Mouse (Mus musculus) layer of hippocampus, postnatal 25 days (tissue): ENCODE data around the gene Zfp91. TPM values are rescaled to one million over a fixed set of nuclear protein-coding genes. Genes with fewer than 3 reads are reported as not detected.
"Not testable (repeated sequence)": the region's sequence is repeated elsewhere in the genome, so short reads cannot be mapped to it uniquely, and the experiment has no call there.

Source experiments
- DNase-seq, 2 experiments: peaks; one replicate each; pipeline ENCODE4 v3.0.0; 2022; ENCODE audit warnings: mixed read lengths in 2 of 2, low spot score in 1 of 2; ENCODE audit errors: extremely low spot score in 1 of 2
- total RNA-seq, 2 experiments: library from RNA; stranded (reverse); gene quantifications; 2 replicates each; pipeline ENCODE4 v1.2.3; 2021

Gene Zfp91
- total RNA-seq, 2 experiments from 2014 or later: 92.1 to 101 TPM

DNA sequence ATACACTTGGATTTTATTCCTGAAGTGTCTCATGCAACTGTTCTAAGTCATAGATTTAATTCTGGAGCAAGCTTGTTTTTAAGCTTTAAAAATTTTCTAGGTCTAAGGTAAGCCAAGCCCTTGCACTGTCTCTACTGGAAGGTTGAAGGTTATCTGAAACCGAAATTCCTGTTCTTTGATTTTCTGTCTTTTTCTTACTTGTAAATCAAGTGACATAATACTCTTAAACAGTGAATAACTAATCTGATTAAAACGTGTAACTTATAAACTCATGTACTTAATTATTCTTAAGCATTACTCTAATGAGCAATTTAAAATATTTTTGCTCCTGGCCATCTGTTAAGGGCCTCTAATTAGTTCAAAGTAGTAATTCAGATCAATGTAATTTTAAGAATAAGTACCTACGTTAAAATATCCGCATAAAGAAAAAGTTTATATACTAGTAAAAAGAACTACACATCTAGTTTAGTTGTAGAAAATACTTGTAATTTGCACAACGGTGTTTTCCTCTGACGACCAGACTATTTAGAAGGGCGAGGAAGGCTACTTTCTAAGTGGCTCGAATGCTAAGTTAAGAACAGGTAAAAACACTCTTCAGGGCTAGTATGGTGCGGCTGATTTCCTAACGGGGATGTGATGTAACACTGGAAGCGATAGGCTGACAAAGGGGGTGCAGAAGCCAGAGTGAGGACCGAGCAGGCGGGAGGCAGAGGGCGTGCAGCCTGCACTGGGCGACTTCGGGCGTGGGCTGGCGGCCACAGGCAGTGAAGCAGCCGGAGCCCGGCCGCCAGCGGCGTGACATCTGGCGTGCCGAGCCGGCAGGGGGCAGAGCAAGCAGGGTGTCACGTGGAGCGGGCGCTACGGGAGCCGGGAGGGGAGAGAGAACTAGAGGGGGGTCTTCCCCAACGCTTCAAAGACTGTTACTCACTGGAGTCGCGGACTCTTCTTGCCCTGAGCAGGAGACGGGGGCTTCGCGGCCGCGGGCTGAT lies 1.6 kb downstream of the Zfp91 start:
- peak; percentile 89 to 95 for DNase-seq

DNA sequence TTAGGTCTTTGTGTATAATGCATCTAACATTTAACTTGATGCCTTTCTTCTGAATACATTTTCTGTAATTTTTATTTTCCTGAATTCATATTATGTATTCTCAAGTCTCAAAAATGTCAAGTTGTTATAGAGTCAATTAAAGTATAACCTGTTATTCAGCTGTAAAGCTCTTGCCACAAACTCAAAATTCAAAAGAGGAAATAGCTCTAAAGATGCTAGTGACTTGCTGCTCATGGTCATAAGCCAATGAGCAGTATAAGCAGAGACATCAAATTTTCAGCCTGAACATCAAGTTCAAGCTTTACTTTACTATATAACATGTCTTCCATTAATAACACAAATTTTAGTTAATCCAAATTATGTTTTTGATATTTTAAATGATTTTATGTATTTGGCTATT lies 3.6 kb downstream of the Zfp91 start:
- DNase-seq: no peak

DNA sequence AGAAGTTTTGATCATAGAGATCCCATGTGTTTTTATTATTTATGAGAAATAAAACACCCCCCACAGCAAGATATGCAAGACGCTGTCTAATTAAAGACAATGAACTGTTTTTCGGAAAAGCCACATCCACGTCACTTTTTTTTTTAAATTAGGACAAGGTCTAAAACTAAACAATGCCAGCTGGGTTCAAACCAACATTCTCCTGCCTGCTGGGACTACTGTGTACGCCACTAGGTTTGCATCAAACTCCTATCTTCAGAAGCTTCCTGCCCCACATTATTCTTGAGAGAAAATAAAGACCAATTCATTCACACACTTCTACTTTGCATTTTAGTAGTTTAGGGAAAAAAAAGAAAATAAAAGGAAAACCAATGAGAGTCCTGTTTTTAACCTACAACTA lies 8.2 kb downstream of the Zfp91 start:
- no peak for DNase-seq

DNA sequence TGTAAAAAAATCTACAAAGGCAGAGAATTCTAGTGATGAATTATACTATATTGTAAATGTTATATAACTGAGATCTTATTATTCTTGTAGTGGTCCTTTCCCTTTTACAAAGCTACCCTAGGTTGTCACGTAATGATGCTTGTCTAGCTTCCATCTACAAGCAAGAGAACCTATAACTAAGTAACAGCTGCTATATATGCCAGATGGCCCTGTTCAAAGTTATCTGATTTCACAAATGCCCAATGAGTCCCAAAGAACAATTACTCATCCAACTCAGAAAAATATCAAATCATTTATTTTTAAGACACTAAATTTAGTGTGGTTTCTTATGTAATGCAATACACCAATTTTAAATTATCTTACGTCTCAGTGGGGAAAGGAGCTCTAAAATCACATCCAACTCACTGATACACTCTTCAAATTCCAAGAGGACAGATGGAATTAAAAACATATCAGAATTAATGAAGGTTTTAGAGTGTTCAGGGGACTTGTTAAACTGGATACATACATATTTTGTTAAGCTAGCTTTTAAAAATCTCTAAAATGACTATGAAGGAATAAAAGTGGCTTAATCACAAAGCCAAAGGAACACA lies 9.0 kb downstream of the Zfp91 start:
- DNase-seq: no peak

DNA sequence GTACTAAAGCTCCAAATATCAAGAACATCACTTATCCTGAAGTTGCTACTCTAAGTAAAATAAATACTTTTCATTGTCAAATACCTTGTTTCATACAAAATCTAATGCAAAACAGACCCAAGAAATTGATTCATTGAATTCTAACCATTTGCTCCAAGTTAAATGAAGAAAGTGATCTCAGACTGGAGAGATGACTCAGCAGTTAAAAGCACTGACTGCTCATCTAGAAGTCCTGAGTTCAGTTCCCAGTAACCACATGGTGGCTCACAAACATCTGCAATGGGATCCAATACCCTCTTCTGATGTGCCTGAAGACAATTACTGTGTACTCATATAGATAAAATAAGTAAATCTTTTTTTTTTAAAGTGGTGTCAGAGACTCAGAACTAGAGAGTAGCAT lies 15.5 kb downstream of the Zfp91 start:
- DNase-seq: no peak

DNA sequence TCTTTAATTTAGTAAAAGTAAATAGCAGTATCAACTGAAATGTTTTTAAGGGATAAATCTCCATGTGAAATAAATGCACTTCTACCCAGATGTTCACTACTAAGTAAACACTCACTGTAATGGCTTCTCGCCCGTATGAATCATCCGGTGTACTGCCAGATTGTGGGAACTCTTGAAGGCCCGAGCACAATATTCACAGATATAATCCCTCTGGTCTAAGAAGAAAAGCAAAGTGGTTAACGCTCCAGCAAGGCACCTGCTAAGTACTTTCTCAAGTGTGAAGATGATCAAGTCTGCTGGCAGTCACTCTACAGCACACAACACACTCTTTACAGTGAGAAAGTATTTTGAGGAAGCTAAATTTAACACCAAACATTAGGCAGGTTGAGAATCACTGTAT lies 25.0 kb downstream of the Zfp91 start:
- DNase-seq: no peak

DNA sequence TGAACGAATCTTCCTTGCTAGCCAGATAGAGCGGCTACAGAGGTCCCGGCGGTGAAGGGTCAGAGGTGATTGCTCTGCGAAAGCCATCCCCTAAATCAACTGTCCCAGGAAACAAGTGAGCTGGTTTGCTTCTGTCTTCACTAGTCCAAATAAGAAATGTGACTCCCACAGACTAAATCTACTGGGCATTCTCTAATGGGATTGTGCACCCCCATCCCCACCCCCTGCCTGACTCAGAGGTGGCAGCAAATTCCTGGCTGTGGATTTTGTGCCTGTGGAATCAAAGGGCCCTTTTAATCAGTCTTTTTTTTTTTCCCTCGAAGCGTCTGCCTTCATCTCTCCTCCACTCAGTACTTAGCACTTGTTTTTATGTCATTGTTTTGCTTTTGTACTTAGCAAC lies 30.6 kb downstream of the Zfp91 start, which contains the start of gene Cntf:
Gene Cntf, minus strand, starts transcription at position 325 of the 400 bp plus-strand sequence.
- no peak for DNase-seq

DNA sequence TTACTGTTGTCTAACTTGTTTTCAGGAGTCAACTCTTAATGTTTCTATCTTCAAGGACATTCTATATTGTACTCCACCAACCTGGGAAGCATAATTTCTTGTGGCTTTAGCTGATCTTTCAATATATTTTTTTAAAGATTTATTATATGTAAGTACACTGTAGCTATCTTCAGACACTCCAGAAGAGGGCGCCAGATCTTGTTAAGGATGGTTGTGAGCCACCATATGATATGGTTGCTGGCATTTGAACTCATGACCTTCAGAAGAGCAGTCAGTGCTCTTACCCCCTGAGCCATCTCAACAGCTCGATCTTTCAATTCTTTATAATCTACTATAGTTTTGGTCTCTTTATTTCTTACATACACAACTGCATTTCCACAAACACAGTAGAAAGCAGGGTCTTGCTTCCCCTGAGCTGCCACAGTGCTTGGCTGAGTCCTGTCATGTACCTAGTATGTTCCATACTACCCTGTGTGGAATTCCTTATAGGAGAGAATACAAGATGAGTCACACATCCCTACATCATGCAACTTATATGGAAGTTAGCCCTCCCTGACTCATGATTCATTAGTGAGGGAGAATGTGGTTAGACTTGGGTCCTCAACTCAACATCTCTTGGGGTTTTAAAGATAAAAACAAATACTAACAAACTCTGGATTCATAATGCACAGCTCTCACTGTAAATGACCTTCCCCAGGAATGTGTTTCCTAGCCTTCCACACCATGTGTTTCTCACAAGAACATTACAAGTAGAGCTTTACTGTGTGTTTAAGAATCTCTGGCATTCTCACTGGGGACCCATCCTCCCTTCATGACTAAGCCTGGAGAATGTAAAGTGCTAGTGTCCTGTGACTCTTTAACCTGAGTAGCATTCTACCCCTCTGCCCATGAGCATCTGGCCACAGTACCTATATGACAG lies 33.5 kb downstream of the Zfp91 start:
- DNase-seq: no peak

DNA sequence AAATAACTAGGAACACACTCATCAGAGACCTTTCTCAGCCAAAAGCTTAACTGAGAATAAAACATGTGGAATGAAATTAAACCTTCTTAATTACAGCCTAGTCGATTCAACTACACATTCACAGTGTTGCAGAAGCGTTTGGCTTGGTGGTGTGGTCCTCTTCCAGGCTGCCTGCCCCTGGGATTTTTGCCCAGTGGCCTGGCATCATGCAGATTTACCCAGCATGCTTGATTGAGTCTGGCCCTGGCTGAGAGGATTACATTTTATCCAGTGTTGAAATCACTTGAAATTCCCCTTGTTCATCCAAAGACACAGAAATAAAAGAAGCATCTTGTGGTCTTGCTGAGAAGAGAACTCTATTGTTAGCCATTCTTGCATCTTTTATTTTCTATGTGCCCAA lies 36.3 kb downstream of the Zfp91 start:
- DNase-seq: peak; percentile 15 to 36

DNA sequence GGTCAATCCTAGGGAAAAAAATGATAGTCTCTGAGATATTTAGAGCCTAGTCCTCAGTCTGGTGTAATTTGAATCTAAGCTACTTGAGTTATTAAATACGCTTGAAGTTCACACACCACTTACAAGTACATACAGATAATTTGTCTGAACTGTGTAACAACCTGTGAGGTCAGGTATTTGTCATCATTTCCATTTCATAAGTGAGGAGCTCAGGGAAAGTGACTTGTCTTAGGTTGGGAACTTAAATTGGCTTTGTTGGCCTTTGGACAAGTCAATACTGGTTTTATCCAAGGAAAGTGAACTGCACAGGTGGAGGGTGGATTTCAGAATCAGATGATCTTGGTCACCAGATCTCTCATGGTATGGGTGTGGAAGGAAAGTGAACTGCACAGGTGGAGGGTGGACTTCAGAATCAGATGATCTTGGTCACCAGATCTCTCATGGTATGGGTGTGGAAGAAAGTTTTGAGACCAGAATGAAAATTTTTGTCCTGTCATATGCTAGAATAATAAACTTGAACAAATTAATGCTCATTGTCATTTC lies 36.9 kb downstream of the Zfp91 start:
- no peak for DNase-seq

DNA sequence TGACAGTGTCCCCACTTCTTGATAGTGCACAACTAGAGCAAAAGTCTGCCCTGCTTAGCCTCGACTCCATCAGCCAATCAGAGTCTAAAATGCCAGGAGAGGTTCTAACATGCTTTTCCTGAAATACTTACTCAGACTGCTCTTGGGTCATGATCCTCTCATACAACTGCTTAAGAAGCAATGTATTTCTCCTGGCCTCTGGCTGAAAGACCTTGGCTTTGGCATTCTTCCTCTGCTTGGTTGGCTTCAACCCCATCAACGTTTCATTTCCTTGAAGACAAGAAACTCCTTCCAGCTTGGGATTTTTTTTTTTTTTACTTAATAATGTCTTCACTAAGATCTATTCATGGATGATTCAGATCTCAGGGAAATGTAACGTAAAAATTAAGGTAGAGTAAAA lies 39.6 kb downstream of the Zfp91 start:
- no peak for DNase-seq

DNA sequence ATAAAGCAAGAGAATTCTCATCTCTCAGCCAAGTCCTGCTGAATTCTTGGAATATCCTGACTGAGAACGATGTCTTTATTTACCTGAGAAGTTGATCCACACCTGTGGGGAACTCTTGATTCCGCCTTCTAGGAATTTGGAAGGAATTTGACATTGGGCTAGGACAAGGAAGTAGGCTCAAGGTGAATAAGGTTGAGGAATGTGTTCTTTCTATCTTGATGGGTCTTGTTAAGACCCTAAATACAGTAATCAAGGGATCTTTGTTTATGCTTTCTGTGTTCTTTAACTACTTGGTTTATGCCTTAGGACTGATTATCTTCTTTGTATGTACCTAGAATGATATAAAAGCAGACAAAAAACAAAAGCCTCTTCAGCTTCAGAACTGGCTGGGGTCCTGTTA lies 64.0 kb downstream of the Zfp91 start:
- DNase-seq: no peak

DNA sequence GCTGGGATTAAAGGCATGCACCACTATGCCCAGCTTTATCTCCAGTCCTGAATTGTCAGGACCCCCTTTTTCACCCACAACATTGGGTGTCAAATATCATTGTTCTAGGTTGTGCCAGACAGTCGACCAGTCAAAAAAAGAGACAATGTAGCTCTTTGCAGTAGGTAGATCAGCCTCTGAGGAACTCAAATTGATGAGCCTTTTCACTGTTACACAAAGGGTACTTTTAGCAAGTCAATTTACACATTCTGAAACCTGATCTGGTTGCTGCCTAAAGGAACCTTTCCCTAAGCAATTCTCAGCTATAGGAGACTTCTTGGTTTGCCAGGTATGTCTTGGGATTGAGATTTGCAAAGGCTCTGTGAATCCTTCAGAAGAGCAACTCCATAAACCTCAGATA lies 64.9 kb downstream of the Zfp91 start:
- no peak for DNase-seq

DNA sequence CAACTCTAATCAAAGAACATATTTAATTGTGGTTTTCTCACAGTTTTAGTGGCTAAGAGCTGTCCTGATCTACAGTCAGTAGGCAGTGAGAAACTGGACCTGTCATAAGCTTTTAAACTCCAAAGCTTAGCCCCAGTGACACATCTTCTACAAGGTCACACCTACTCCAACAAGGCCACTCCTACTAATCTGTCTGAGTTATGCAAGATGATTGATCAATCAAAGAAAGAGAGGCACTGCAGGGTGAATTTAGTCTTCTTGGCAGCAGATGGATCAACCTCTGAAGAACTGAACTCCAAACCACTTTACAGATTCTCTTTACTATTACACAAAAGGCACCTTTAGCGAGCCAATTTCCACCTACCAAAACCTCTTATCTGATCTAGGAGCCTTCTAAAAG lies 70.1 kb downstream of the Zfp91 start:
- no peak for DNase-seq

DNA sequence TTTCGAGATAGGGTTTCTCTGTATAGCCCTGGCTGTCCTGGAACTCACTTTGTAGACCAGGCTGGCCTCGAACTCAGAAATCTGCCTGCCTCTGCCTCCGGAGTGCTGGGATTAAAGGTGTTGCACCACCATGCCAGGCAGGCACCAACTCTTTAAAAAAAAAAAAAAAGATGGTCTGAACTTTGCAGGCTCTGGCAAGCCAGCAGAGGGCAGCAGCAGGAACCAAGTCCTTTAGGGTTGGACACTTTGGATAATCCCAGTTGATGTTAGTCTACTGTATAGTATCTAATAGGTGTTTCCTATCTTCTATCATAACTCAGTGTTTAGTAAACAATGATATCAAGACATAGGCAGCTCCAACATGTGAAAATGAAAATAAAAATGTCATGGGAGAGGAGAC lies 73.6 kb downstream of the Zfp91 start:
- DNase-seq: peak in 1 of 2 experiments; percentile 54

DNA sequence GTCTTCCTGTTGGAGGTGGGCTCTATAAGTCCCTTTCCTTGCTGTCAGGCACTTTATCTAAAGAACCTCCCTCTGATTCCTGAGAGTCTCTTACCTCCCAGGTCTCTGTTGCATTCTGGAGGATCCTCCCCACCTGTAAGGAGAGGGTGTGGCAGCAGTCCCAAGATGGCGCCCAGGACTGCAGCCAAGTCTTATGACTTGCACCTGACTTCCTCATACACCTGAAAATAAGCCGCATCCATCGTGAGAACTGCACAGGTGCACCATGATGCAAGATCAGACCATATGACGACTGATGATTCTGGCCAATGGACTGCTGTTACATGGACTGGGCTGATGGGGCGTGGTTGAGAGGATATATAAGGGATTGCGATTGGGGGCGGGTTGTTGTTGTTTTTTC lies 74.3 kb downstream of the Zfp91 start:
- DNase-seq: not testable (repeated sequence)

DNA sequence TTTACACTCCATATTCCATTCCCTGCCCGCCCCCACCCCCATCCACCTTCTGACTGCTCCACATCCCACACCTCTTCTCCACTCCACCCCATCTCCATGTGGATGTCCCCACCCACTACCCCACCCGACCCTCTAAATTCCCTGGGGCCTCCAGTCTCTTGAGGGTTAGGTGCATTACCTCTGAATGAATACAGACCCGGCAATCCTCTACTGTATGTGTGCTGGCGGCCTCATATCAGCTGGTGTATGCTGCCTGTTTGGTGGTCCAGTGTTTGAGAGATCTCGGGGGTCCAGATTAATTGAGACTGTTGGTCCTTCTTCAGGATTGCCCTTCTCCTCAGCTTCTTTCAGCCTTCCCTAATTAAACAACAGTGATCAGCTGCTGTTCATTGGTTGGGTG lies 75.0 kb downstream of the Zfp91 start:
- not testable (repeated sequence) for DNase-seq

DNA sequence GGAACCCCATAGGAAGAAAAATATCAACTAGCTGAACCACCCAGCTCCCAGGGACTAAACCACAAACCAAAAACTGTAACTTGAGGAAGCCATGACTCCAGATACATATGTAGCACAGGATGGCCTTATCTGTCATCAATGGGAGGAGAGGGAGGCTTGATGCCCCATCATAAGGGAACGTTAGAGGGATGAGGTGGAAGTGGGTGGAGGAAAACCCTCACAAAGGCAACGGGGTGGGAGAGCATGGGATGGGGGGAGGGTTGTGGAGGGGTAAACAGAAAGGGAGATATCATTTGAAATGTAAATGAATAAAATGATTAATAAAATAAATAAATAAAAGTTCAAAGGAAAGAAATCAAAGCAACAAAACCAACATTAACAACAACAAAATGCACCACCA lies 75.5 kb downstream of the Zfp91 start:
- DNase-seq: no peak

DNA sequence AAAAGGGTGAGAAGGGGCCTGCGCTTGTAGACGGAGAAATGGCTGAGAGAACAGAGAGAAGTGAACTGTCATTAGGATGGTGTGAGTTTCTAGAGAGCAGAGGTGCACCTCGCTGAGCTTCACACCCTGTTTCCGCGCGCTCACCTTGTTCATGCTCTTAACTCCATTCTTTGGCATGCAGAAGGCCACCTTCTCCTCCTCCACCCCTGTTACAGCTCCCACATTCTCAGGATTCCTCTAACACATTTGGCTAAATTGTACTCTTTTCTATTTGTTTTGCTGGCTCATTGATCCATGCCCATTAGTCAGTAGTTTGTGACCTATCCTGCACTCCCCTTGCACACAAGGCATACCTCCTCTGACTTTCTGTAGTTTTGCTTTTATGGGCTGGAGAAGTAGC lies 76.7 kb downstream of the Zfp91 start:
- no peak for DNase-seq
